In the genomic region with DNA sequence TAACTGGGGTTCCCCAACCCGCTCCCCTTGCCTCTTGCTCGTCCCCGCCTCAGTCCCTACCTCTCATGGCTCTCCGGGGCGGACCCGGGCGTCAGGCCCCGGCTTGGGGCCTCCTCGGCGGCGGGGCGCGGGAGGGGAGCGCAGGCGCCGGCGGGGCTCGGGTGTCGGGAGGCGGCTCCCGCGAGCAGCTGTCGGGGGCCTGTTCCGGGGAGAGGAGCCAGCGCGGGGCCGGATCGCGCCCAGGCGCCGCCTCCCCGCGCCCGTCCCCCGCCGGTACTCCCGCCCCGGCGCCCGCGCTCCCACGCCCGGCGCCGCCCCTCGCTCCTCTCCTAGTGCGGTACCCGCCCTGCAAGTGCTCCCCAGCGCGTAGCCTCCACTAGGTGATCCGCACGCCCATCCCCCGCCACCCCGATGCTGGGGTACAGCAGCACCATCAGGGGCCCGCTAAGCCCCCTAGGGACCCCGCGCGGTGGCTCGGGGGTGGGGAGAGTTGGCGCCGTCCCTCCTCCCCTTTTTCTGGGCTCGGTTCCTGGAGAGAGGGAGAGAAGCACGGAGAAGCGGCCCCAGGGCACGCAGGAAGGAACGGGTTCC, we compare ENCODE assay signal across 8 mouse cellular contexts. TPM values are rescaled to one million over a fixed set of nuclear protein-coding genes. Genes with fewer than 3 reads are reported as not detected.
DNase-seq lines count a peak whose midpoint lies in the region; ATAC-seq and TF ChIP-seq lines count a peak whose summit lies in the region.

No protein-coding gene starts in this region.

- DNase-seq in layer of hippocampus, adult 11-12 months (ENCODE audit: low spot score) = peak; percentile 84
- DNase-seq in layer of hippocampus, adult 9-10 months (ENCODE audit: low spot score) = no peak
- DNase-seq in embryonic facial prominence, embryonic 14.5 days (ENCODE audit: low spot score) = peak; percentile 95
- peak; percentile 72 for DNase-seq in liver

- peak overlapping the region; percentile 63 for H3K4me2 ChIP-seq in embryonic facial prominence, embryonic 14.5 days (ENCODE audit: low read depth, low read length)
- peak overlapping the region; percentile 84 for H3K4me2 ChIP-seq in heart, embryonic 12.5 days
- H3K4me2 ChIP-seq in kidney, embryonic 16.5 days (replicated peaks; ENCODE audit: low read depth, low read length) = peak overlapping the region; percentile 75
- H3K4me2 ChIP-seq in myocyte (ENCODE audit: low read depth) = peak overlapping the region; percentile 89

- ATAC-seq in embryonic facial prominence, embryonic 14.5 days (ENCODE audit: low read depth) = peak; percentile 72
- ATAC-seq in heart, embryonic 12.5 days (ENCODE audit: insufficient number of reproducible peaks, low FRiP score) = peak; percentile 49
- ATAC-seq in kidney, embryonic 16.5 days (ENCODE audit: low FRiP score, low TSS enrichment) = peak; percentile 60

- peak overlapping the region; percentile 80 for H3K9ac ChIP-seq in embryonic facial prominence, embryonic 14.5 days (ENCODE audit: low read depth, low read length)
- H3K9ac ChIP-seq in heart, embryonic 12.5 days = peak overlapping the region; percentile 95
- H3K9ac ChIP-seq in kidney, embryonic 16.5 days (replicated peaks; ENCODE audit: low read length) = peak overlapping the region; percentile 83

- TF ChIP-seq POLR2A in myocyte (IDR thresholded peaks at IDR 0.05; ENCODE audit: insufficient read length, low read depth) = peak; percentile 77
- peak; percentile 34; the same call in 1 of the 2 replicates for TF ChIP-seq POLR2A in testis, adult 2 months (IDR thresholded peaks at IDR 0.05; ENCODE audit: control insufficient read depth, low read depth, low read length)

- peak overlapping the region; percentile 95 for H3K27ac ChIP-seq in embryonic facial prominence, embryonic 14.5 days (replicated peaks; ENCODE audit: low read depth, low read length)
- peak overlapping the region; percentile 97 for H3K27ac ChIP-seq in heart, embryonic 12.5 days (ENCODE audit: poor library complexity, severe bottlenecking)
- peak overlapping the region; percentile 98 for H3K27ac ChIP-seq in kidney, embryonic 16.5 days (ENCODE audit: low read length)
- H3K27ac ChIP-seq in testis, adult 2 months (ENCODE audit: control insufficient read depth, insufficient read depth, low read depth, low read length) = peak overlapping the region; percentile 71

- peaks cover 1% of the 10 kb centered on the region; the same call in 1 of the 2 replicates for H3K9me3 ChIP-seq in embryonic facial prominence, embryonic 14.5 days (ENCODE audit: control insufficient read depth, low read length)
- peaks cover 4% of the 10 kb centered on the region; the same call in 1 of the 2 replicates for H3K9me3 ChIP-seq in heart, embryonic 12.5 days (replicated peaks)
- H3K9me3 ChIP-seq in kidney, embryonic 16.5 days (ENCODE audit: low read length) = peaks cover 1% of the 10 kb centered on the region

- H3ac ChIP-seq in myocyte (ENCODE audit: control insufficient read depth, insufficient read length) = peak overlapping the region; percentile 22

- H3K4me3 ChIP-seq in embryonic facial prominence, embryonic 14.5 days (ENCODE audit: low read depth, low read length) = peak overlapping the region; percentile 53
- peak overlapping the region; percentile 62 for H3K4me3 ChIP-seq in heart, embryonic 12.5 days
- H3K4me3 ChIP-seq in kidney, embryonic 16.5 days (ENCODE audit: low read length) = peak overlapping the region; percentile 70
- peak overlapping the region; percentile 52 for H3K4me3 ChIP-seq in myocyte
- H3K4me3 ChIP-seq in testis, adult 2 months (ENCODE audit: control insufficient read depth, low read depth, low read length) = peak overlapping the region; percentile 68

- TF ChIP-seq CTCF in testis, adult 2 months (IDR thresholded peaks at IDR 0.05; ENCODE audit: control insufficient read depth, insufficient read depth, insufficient replicate concordance, low read depth, low read length) = no peak

- H3K36me3 ChIP-seq in embryonic facial prominence, embryonic 14.5 days (ENCODE audit: control insufficient read depth, insufficient read depth, low read length) = peaks cover 6% of the 10 kb centered on the region
- peaks cover 6% of the 10 kb centered on the region for H3K36me3 ChIP-seq in heart, embryonic 12.5 days
- H3K36me3 ChIP-seq in kidney, embryonic 16.5 days (ENCODE audit: insufficient read depth, low read length) = peaks cover 7% of the 10 kb centered on the region
- H3K36me3 ChIP-seq in myocyte (ENCODE audit: control insufficient read depth, insufficient read depth) = no peaks in the 10 kb centered on the region
- no peaks in the 10 kb centered on the region for H3K36me3 ChIP-seq in testis, adult 2 months (ENCODE audit: control insufficient read depth, insufficient read depth, low read length)

- H3K4me1 ChIP-seq in embryonic facial prominence, embryonic 14.5 days (ENCODE audit: control insufficient read depth, insufficient read depth, low read length) = peaks cover 66% of the 10 kb centered on the region
- peaks cover 57% of the 10 kb centered on the region for H3K4me1 ChIP-seq in heart, embryonic 12.5 days (replicated peaks)
- H3K4me1 ChIP-seq in kidney, embryonic 16.5 days (ENCODE audit: insufficient read depth, low read length) = peaks cover 68% of the 10 kb centered on the region
- H3K4me1 ChIP-seq in testis, adult 2 months (ENCODE audit: control insufficient read depth, insufficient read depth, low read length) = peaks cover 15% of the 10 kb centered on the region

- H3K79me2 ChIP-seq in myocyte (ENCODE audit: control insufficient read depth, insufficient read depth) = peaks cover 49% of the 10 kb centered on the region

- H3K27me3 ChIP-seq in embryonic facial prominence, embryonic 14.5 days (replicated peaks; ENCODE audit: control insufficient read depth, insufficient read depth, low read length) = no peaks in the 10 kb centered on the region
- no peaks in the 10 kb centered on the region for H3K27me3 ChIP-seq in heart, embryonic 12.5 days (replicated peaks)
- no peaks in the 10 kb centered on the region for H3K27me3 ChIP-seq in kidney, embryonic 16.5 days (ENCODE audit: insufficient read depth, low read length)
- H3K27me3 ChIP-seq in myocyte (ENCODE audit: control insufficient read depth, insufficient read depth, insufficient read length) = no peaks in the 10 kb centered on the region
- H3K27me3 ChIP-seq in testis, adult 2 months (ENCODE audit: control insufficient read depth, insufficient read depth, low read length) = no peaks in the 10 kb centered on the region

- WGBS in embryonic facial prominence, embryonic 14.5 days = under 1% methylated on average over 28 of the region's 66 CpGs
- WGBS in heart, embryonic 12.5 days = under 1% methylated on average over 62 of the region's 66 CpGs
- under 1% methylated on average over 42 of the region's 66 CpGs for WGBS in kidney, embryonic 16.5 days

TF ChIP-seq in myocyte, 11 proteins besides CTCF, POLR2A, EP300 and RAD21:
- TF ChIP-seq SRF (IDR thresholded peaks at IDR 0.05; ENCODE audit: control insufficient read depth, insufficient read length, low read depth) = no peak
- peak in 2 of 3 experiments; percentile 84 to 86 for TF ChIP-seq MYOD1 (IDR thresholded peaks at IDR 0.05; ENCODE audit: control insufficient read depth in 1 of 3, insufficient read length in 2 of 3, low read depth in 2 of 3)
- TF ChIP-seq E2F4 (IDR thresholded peaks at IDR 0.05; ENCODE audit: insufficient read depth) = no peak
- TF ChIP-seq MYOG (IDR thresholded peaks at IDR 0.05; ENCODE audit: control insufficient read depth in 1 of 3, insufficient read depth in 1 of 3, insufficient read length in 2 of 3, low read depth in 2 of 3) = peak; percentile 14 to 91 (median 78)
- no peak for TF ChIP-seq TCF12 (IDR thresholded peaks at IDR 0.05; ENCODE audit: insufficient read depth, poor library complexity, severe bottlenecking)
- no peak for TF ChIP-seq USF1 (IDR thresholded peaks at IDR 0.05; ENCODE audit: low read depth)
- TF ChIP-seq POLR2AphosphoS2 (IDR thresholded peaks at IDR 0.05; ENCODE audit: insufficient read length, low read depth) = peak; percentile 76

RNA-seq across cellular contexts. Expression of a gene that starts 4.0 kb away (rescaled TPM):
- 50.6 and 54.1 TPM in 2 replicates for polyA plus RNA-seq in embryonic facial prominence, embryonic 14.5 days (2014; fragmentation: Nextera tagmentation; extraction: Ambion mirVana)
- polyA plus RNA-seq in heart, embryonic 12.5 days (2016; fragmentation: Nextera tagmentation; extraction: Ambion mirVana) = 162 and 167 TPM in 2 replicates
- 107 and 108 TPM in 2 replicates for polyA plus RNA-seq in kidney, embryonic 16.5 days (2015; fragmentation: Nextera tagmentation; extraction: Ambion mirVana)
- polyA plus RNA-seq in myocyte (2012; fragmentation: generic; extraction: Trizol) = 65.6 TPM
- 11.9 and 12.6 TPM in 2 replicates for polyA plus RNA-seq in testis, adult 2 months (2012; rRNA removed)

RNA-seq across cellular contexts. Expression of a gene that starts 26.9 kb away (rescaled TPM):
- polyA plus RNA-seq in embryonic facial prominence, embryonic 14.5 days (2014; fragmentation: Nextera tagmentation; extraction: Ambion mirVana) = 34.8 and 35.3 TPM in 2 replicates
- 22.2 and 24.5 TPM in 2 replicates for polyA plus RNA-seq in heart, embryonic 12.5 days (2016; fragmentation: Nextera tagmentation; extraction: Ambion mirVana)
- polyA plus RNA-seq in kidney, embryonic 16.5 days (2015; fragmentation: Nextera tagmentation; extraction: Ambion mirVana) = 51.9 and 55.6 TPM in 2 replicates
- polyA plus RNA-seq in myocyte (2012; fragmentation: generic; extraction: Trizol) = 27.4 TPM
- polyA plus RNA-seq in testis, adult 2 months (2012; rRNA removed) = 29.4 and 33.7 TPM in 2 replicates

RNA-seq across cellular contexts. Expression of a gene that starts 33.1 kb away (rescaled TPM):
- polyA plus RNA-seq in embryonic facial prominence, embryonic 14.5 days (2014; fragmentation: Nextera tagmentation; extraction: Ambion mirVana) = 14.2 and 15.1 TPM in 2 replicates
- polyA plus RNA-seq in heart, embryonic 12.5 days (2016; fragmentation: Nextera tagmentation; extraction: Ambion mirVana) = 16.1 and 17.4 TPM in 2 replicates
- polyA plus RNA-seq in kidney, embryonic 16.5 days (2015; fragmentation: Nextera tagmentation; extraction: Ambion mirVana) = 19.8 and 21.0 TPM in 2 replicates
- polyA plus RNA-seq in myocyte (2012; fragmentation: generic; extraction: Trizol) = 13.7 TPM
- 9.5 and 9.8 TPM in 2 replicates for polyA plus RNA-seq in testis, adult 2 months (2012; rRNA removed)

RNA-seq across cellular contexts. Expression of a gene that starts 57.0 kb away (rescaled TPM):
- 0.08 TPM in 2 replicates for polyA plus RNA-seq in embryonic facial prominence, embryonic 14.5 days (2014; fragmentation: Nextera tagmentation; extraction: Ambion mirVana)
- 0.14 and 0.37 TPM in 2 replicates for polyA plus RNA-seq in heart, embryonic 12.5 days (2016; fragmentation: Nextera tagmentation; extraction: Ambion mirVana)
- polyA plus RNA-seq in kidney, embryonic 16.5 days (2015; fragmentation: Nextera tagmentation; extraction: Ambion mirVana) = 0.17 and 0.23 TPM in 2 replicates
- 0.05 TPM for polyA plus RNA-seq in myocyte (2012; fragmentation: generic; extraction: Trizol)
- 0.10 and 0.11 TPM in 2 replicates for polyA plus RNA-seq in testis, adult 2 months (2012; rRNA removed)
